Mouse (Mus musculus): ENCODE data around the gene Lrrfip2.

- TF ChIP-seq GATA1 (IDR thresholded peaks at IDR 0.05; ENCODE audit: borderline replicate concordance, low read length) (no peak), FLI1 (IDR thresholded peaks at IDR 0.05; ENCODE audit: low read length) (no peak)
Observed at GRCm38 (mm10) chr9:111275156-111275555, 157.8 kb downstream of the Lrrfip2 start.
